Mouse (Mus musculus) cerebellum, adult 18-20 months (tissue): ENCODE data around the gene Pou6f1.
"Not testable (repeated sequence)": the region's sequence is repeated elsewhere in the genome, so short reads cannot be mapped to it uniquely, and the experiment has no call there.

ENCODE experiments used
- DNase-seq, 2 experiments: peaks; one replicate each; pipeline ENCODE4 v3.0.0; 2021

Pou6f1 gene

DNA sequence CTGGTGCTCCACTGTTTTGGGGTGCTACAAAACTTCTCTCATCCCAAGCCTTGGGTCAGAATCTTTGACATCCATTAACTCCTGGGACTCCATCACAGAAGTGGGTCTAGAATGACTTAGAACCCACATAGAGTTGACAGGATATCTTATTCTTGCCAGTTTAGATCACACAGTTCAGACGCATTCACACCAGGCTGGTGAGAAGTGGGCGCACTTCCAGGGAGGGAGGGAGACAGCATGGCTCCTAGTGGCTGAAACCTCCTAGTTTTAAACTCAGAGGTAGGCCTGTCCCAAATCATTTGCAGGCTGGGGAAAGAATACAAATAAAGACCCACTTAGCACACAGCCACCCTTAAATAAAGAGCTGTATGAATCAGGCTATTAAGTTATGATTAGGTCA, 25.4 kb downstream of the Pou6f1 start:
- DNase-seq: no peak

DNA sequence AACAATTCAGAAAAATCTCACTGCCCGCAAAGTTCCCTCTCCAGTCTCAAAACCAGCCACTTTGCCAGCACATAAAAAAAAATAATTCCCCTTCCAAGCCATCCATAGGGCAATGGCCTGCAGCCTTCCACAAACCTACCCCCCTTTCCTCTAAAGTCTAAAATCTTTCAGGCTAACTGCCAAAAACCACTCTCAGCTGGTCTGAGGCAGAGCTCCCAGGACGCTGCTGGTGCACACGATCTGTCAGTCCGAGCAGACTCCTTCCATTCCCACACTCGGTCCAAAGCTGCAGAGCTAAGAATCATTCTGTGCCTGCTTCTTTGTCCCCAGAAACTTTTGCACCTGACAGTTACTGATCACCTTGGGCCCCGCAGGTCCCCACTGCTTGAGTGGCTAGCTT, 25.8 kb downstream of the Pou6f1 start:
- DNase-seq: no peak

DNA sequence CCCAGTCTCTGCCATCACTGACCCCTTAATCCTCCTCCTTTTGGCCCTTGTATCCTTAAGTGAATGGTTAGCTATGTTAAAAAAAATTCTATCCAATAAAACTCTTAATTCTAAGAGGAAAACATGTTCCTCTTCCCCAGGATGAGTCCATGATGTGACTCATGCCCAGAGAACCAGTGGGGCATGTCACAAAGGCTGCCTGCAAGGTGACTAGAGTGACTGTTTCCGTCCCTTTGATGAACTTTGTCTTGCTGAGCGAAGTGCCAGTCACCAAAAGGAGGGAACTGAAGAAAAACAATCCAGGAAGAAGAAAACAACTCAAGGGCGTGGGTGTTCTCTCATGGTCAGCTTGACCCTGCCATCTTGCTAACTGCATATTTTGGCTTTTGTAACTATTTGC, 30.5 kb downstream of the Pou6f1 start:
- DNase-seq: no peak

DNA sequence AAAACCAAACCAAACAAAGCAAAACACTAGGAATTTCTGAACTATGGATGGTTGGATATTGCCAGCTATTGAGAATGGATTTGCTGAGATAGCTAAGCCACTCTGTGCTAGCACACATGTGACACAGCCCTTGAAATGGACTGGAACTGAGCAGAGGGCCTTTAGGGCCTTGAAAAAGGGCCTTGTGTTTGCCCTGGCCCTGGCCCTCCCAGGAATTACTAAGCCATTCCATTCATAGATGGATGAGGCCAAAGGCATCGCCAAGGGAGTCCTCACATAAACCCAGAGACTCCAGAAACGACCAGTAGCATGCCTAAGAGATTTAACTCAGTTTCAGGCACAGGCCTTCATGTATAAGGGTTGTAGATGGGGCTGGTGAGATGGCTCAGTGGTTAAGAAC, 33.3 kb downstream of the Pou6f1 start:
- DNase-seq: no peak

DNA sequence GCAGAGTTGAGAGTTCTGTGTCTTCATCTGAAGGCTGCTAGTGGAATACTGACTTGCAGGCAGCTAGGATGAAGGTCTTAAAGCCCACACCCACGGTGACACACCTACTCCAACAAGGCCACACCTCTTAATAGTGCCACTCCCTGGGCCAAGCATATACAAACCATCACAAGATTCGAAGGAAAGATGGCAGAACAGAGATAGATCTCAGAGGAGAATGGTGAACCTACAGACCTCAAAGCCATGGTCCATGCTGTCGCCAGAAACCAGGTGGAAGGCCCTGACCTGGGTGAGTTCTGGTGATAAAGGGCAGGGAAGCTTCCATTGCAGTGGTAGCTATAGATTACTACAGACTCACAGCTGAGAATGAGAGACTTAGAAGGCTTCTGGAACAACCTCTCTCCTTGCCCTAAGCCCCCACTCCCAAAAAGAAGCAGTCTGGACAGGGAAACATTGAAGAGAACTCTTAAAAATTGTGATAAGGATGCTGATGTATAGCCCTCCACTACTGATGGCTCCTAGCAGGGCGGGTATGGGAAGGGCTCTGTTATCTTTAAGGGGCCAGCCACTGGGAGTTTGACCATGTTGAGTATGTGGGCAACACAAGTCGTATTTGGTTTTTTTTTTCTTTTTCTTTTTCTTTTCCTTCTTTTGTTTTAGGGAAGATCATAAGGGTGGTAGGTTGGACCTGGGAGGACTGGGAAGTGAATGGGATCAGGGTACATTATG, 41.9 kb downstream of the Pou6f1 start:
- DNase-seq: no peak

- no peak for DNase-seq
Measured at GRCm38 (mm10) chr15:100556378-100556777, 43.4 kb downstream of the Pou6f1 start.

DNA sequence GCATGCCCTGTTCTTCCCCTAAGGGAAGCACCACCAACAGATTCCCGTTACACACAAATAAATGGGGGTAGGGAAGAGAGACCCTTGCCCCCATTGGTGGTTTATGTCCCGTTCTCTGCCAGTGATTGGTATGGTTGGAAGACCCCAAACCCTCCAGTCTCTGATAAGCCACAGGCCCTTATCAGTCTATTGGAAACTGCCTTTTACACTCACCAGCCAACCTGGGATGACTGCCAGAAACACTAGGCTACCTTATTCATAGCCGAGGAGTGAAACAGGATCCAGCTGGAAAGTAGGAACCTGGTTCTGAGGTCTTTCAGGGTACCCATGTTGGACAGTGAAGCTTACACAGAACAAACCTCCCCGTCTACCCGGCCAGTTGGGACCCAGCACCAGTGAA, 43.8 kb downstream of the Pou6f1 start:
- DNase-seq: no peak

GRCm38 (mm10) chr15:100551326-100552307, 48.2 kb downstream of the Pou6f1 start, which contains the start of gene Tfcp2:
TSS of gene Tfcp2 (minus strand) at chr15:100552008.
- peak; percentile 97 to 99 for DNase-seq

- DNase-seq: peak in 1 of 2 experiments; percentile 12
Measured at GRCm38 (mm10) chr15:100550280-100550679, 49.5 kb downstream of the Pou6f1 start.

- DNase-seq: not testable (repeated sequence)
Measured at GRCm38 (mm10) chr15:100543651-100544030, 56.1 kb downstream of the Pou6f1 start.

DNA sequence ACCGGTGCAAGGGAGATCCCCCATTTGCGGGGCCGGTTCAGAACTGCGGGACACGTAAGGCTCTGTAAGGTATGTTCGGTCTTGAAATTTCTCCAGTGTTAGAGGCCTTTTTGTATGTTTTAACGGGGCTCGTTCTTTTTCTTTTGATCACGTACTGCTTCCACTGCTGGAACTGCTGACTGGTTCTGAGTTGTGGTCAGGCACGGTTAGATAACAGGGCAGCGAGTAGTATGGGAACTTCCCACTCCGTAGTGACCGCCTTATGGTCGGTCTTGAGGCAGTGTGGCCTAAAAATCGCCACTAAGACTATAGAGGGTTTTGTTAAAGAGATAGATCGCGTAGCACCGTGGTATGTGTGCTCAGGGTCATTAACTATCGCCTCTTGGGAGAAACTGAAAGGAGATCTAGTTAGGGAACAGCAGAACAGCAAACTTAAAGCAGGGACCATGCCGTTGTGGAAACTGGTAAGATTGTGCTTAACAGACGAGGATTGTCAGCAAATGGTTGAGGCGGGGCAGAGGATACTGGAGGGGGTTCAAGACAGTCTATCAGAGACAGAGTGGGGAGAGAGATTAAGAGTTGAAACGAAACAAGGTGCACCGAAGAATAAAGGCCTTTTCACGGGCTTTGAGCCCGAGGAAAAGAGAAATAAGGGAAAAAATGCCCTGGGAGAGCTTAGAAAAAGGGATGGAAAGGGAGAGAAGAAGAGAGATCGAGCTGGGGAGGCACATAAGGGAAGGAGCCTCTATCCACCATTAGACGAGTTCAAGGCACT, 56.7 kb downstream of the Pou6f1 start:
- not testable (repeated sequence) for DNase-seq

DNA sequence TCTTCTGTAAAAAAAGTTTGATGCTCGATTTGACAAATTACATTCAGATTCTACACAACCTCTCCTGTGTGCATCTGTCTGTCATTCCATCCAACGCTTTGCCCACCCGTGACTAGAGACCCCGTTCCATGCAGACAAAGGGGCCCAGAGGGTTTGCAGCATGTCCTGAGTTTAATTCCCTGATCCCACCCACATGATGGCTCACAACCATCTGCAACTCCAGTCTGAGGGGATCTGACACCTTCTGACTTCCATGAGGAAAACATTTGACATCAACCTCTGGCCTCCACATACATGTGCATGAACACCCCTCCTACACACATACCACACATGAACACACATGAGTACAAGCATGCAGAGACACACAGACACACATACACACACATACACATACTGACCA, 58.4 kb downstream of the Pou6f1 start:
- no peak for DNase-seq

DNA sequence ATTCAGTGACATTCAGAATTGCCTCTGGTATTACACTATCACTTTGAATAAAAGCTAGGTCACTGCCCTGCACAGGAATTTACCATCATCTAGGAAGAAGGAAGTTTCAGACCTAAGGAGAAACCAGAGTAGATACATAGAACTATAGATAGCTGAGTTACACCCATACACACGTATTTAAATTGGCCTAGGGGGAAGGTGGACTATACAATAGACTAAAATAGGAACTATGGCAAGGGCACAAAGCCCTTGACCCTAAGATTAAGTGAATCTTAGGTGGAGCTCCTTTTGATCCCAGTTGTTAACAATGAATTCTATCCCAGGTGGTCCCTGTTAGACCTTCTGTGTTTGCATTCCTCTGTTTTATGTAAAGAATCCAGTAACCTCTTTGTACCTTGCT, 58.8 kb downstream of the Pou6f1 start:
- DNase-seq: not testable (repeated sequence)

GRCm38 (mm10) chr15:100539411-100539810, 60.4 kb downstream of the Pou6f1 start:
- no peak for DNase-seq

DNA sequence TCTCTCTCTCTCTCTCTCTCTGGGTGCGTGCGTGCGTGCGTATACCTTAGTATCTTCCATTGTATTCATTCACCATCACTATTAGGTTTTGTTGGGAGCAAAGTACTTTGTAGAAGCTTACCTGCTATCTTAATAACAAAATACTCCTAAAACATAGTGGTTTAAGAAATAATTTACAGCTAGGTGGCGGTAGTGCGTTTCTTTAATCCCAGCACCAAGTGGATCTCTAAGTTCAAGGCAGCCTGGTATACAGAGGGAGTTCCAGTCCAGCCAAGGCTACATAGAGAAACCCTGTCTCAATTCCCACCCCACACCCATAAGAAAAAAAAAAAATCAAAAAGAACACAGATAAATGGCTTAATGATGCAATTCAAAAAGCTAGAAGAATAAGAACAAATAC, 61.9 kb downstream of the Pou6f1 start:
- peak; percentile 15 to 27 for DNase-seq

DNA sequence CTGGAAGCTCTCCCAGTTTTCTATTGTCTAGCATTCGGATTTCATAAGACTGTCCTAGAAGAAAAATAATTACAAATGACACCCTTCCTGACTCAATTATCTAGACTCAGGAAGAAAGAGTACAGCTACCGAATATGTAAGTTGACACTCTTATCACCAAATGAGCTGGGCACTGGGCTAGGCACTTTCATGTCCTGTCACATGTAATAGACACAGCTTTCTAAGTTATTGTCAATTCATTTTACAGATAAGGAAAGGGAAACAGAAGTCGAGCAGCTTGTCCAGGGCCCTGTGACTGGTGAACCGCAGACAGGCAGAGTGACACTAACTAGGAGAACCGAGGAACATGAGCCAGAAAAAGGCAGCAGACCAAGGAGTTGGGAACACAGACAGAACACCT, 71.9 kb downstream of the Pou6f1 start:
- no peak for DNase-seq

GRCm38 (mm10) chr15:100525405-100525804, 74.4 kb downstream of the Pou6f1 start:
- DNase-seq: no peak
